Mouse (Mus musculus) hematopoietic stem cell, adult 5-6 weeks (primary cell): ENCODE results near the gene Prss32. TPM values are rescaled to one million over a fixed set of nuclear protein-coding genes. Genes with fewer than 3 reads are reported as not detected.
"Not testable (repeated sequence)": the region's sequence is repeated elsewhere in the genome, so short reads cannot be mapped to it uniquely, and the experiment has no call there.

Experiments
- ATAC-seq, 2 experiments: fragments of 125-278 bp in 1 of 2; replicated peaks in 1 of 2; 2 replicates each; pipeline ENCODE4 v1.8.0; 2016 to 2017; ENCODE audit warnings: inconsistent platforms in 2 of 2, mild to moderate bottlenecking in 2 of 2, moderate number of reproducible peaks in 2 of 2, low read depth in 1 of 2, moderate TSS enrichment in 1 of 2; ENCODE audit not compliant: low FRiP score in 2 of 2, poor library complexity in 2 of 2, severe bottlenecking in 2 of 2, insufficient read depth in 1 of 2, low TSS enrichment in 1 of 2
- total RNA-seq: library from RNA; stranded (forward); fragments of 172-1452, 232-1000 nt; gene quantifications from 2 replicates; pipeline ENCODE4 v1.2.3, GENCODE M21; 2017

Prss32 gene
- total RNA-seq, 1 experiment from 2014 or later: not detected

GRCm38 (mm10) chr17:23877166-23877565, 33.5 kb downstream of the Prss32 start:
- no peak for ATAC-seq

DNA sequence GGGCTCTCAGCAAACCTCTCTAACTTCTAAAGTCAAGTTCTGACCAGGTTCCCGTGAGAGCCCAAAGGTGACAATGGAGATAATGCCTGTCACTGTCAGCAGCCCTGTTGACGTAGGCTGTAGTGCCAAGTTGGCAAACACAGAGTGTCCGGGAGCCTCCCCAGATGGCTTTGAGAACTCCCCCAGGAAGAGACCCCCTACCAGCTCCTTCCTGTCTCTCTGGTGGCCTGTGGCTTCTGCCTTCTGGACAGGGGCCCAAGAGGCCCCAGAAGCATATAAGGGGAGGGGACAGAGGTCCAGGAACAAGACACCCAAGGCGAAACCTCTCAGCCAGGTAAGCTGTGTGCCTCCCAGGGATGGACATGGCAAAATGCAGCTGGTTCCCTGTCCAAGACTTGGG, 36.9 kb downstream of the Prss32 start, which contains the start of the genes Dcpp1 and Dcpp2:
Gene Dcpp1 (plus strand): TSS at position 301 of the 400 bp plus-strand sequence.
Gene Dcpp2 (plus strand): TSS at position 305 of the 400 bp plus-strand sequence.
- ATAC-seq: not testable (repeated sequence)

Other genes with a start within 250 kb of the Prss32 start
- gene Zfp13, start 244.4 kb upstream of the Prss32 start, total RNA-seq: 0.25 TPM in 1 of 2 replicates, not detected in the other
- gene Zscan10, start 243.0 kb upstream of the Prss32 start, total RNA-seq: not detected in 2 replicates
- gene Mmp25, start 198.6 kb upstream of the Prss32 start, total RNA-seq: 2.7 and 5.2 TPM in 2 replicates
- not detected in 2 replicates for gene Bicdl2, start 183.3 kb upstream of the Prss32 start, total RNA-seq
- 32.0 and 33.6 TPM in 2 replicates for gene Hcfc1r1, start 170.3 kb upstream of the Prss32 start, total RNA-seq
- 34.0 and 48.2 TPM in 2 replicates for gene Thoc6, start 170.0 kb upstream of the Prss32 start, total RNA-seq
- 6.3 and 24.1 TPM in 2 replicates for gene Tnfrsf12a, start 166.4 kb upstream of the Prss32 start, total RNA-seq
- gene Cldn6, start 164.6 kb upstream of the Prss32 start, total RNA-seq: not detected in 2 replicates
- not detected in 2 replicates for gene Cldn9, start 159.8 kb upstream of the Prss32 start, total RNA-seq
- not detected in 2 replicates for gene 1520401A03Rik, start 121.1 kb upstream of the Prss32 start, total RNA-seq
- 13.9 and 14.3 TPM in 2 replicates for gene Pkmyt1, start 117.5 kb upstream of the Prss32 start, total RNA-seq
- 2.3 and 3.4 TPM in 2 replicates for gene Paqr4, start 103.0 kb upstream of the Prss32 start, total RNA-seq
- gene Kremen2, start 98.0 kb upstream of the Prss32 start, total RNA-seq: not detected in 2 replicates
- gene Flywch1, start 72.3 kb upstream of the Prss32 start, total RNA-seq: 26.3 and 33.2 TPM in 2 replicates
- gene Flywch2, start 57.8 kb upstream of the Prss32 start, total RNA-seq: 6.3 and 9.1 TPM in 2 replicates
- gene Srrm2, start 53.3 kb upstream of the Prss32 start, total RNA-seq: 133 and 212 TPM in 2 replicates
- gene Elob, start 14.7 kb upstream of the Prss32 start, total RNA-seq: 82.3 and 105 TPM in 2 replicates
- gene Prss33, start 7.8 kb upstream of the Prss32 start, total RNA-seq: 0.65 TPM in 1 of 2 replicates, not detected in the other
- gene Prss41, start 317 bp downstream of the Prss32 start, total RNA-seq: not detected in 2 replicates
- not detected in 2 replicates for gene Prss21, start 24.2 kb downstream of the Prss32 start, total RNA-seq
- gene Dcpp1, start 37.0 kb downstream of the Prss32 start, total RNA-seq: not detected in 2 replicates
- not detected in 2 replicates for gene Dcpp2, start 37.0 kb downstream of the Prss32 start, total RNA-seq
- not detected in 2 replicates for gene Dcpp3, start 73.6 kb downstream of the Prss32 start, total RNA-seq
- not detected in 2 replicates for gene Sbp, start 97.8 kb downstream of the Prss32 start, total RNA-seq
- gene Sbpl, start 111.4 kb downstream of the Prss32 start, total RNA-seq: not detected in 2 replicates
- 0.69 TPM in 1 of 2 replicates, not detected in the other for gene Prss30, start 136.7 kb downstream of the Prss32 start, total RNA-seq
- not detected in 2 replicates for gene Prss22, start 154.2 kb downstream of the Prss32 start, total RNA-seq
- not detected in 2 replicates for gene Prss27, start 194.3 kb downstream of the Prss32 start, total RNA-seq
- gene Kctd5, start 229.6 kb downstream of the Prss32 start, total RNA-seq: 20.0 and 21.4 TPM in 2 replicates